Mouse (Mus musculus) stomach, embryonic 16.5 days (tissue): Measurements from ENCODE around the gene Adamtsl3. TPM values are rescaled to one million over a fixed set of nuclear protein-coding genes. Genes with fewer than 3 reads are reported as not detected.
A peak's percentile ranks its signal among the peaks of the same experiment; 100 is the strongest.

Experiments used
- ATAC-seq: fragments of 200-750 bp; cut with Nextera tagmentation; 2 replicates; pipeline ENCODE4 v1.8.0; 2017; ENCODE audit warnings: moderate number of reproducible peaks, moderate TSS enrichment; ENCODE audit not compliant: insufficient read depth, low FRiP score
- H3K27ac ChIP-seq: fragments of 300-500 bp; sonication (generic); 2 replicates; pipeline ENCODE4 v1.5.1; 2014; ENCODE audit warnings: low read length
- H3K27me3 ChIP-seq: fragments of 300-500 bp; sonication (generic); 2 replicates; pipeline ENCODE4 v1.6.1; 2014; ENCODE audit warnings: low read length, control low read depth, mixed read lengths; ENCODE audit not compliant: control insufficient read depth, insufficient read depth
- H3K36me3 ChIP-seq: fragments of 300-500 bp; sonication (generic); 2 replicates; pipeline ENCODE4 v1.6.1; 2014; ENCODE audit warnings: low read length; ENCODE audit not compliant: control insufficient read depth, insufficient read depth
- H3K4me1 ChIP-seq: fragments of 300-500 bp; sonication (generic); 2 replicates; pipeline ENCODE4 v1.6.1; 2014; ENCODE audit warnings: low read length, control low read depth, mixed read lengths; ENCODE audit not compliant: control insufficient read depth, insufficient read depth
- H3K4me2 ChIP-seq: fragments of 300-500 bp; sonication (generic); 2 replicates; pipeline ENCODE4 v1.6.1; 2014; ENCODE audit warnings: low read depth, low read length, mixed read lengths
- H3K4me3 ChIP-seq: fragments of 300-500 bp; sonication (generic); replicated peaks from 2 replicates; pipeline ENCODE4 v1.5.1; 2014; ENCODE audit warnings: mild to moderate bottlenecking, low read length
- H3K9ac ChIP-seq: fragments of 300-500 bp; sonication (generic); 2 replicates; pipeline ENCODE4 v1.6.1; 2014; ENCODE audit warnings: low read length
- H3K9me3 ChIP-seq: fragments of 300-500 bp; sonication (generic); replicated peaks from 2 replicates; pipeline ENCODE4 v1.6.1; 2016; ENCODE audit warnings: low read length, control low read depth; ENCODE audit not compliant: control insufficient read depth
- WGBS: fragments of 180-500 bp; shearing (Covaris S2); extraction: QIAGEN DNeasy Blood & Tissue Kit; methylation state at CpG from one replicate; pipeline ENCODE4 v1.1.7; 2014; 5-methylcytosine and 5-hydroxymethylcytosine counted together
- polyA plus RNA-seq: library from polyadenylated mRNA; unstranded; fragments of >200 nt; fragmentation: Nextera tagmentation; extraction: Ambion mirVana; gene quantifications from 2 replicates; pipeline ENCODE4 v1.2.1, GENCODE M21; 2015

Adamtsl3 gene
- polyA plus RNA-seq, 1 experiment from 2014 or later, result 2.3 TPM

GRCm38 (mm10) chr7:82648353-82649080 is 313.0 kb downstream of the Adamtsl3 start, which contains the start of the genes Saxo2 and Efl1:
TSS of gene Saxo2 (minus strand) at chr7:82648528.
TSS of gene Efl1 (plus strand) at chr7:82648614.
- 0 out of 2 replicates have a peak, but pooled peaks cover 2% of the 10 kb centered on the region for H3K36me3 ChIP-seq
- peak; percentile 95 for ATAC-seq
- H3K4me2 ChIP-seq, result peak within 1 kb of the TSS; percentile 76
- H3K4me3 ChIP-seq, result peak within 1 kb of the TSS; percentile 79
- no peaks in the 10 kb centered on the region for H3K9me3 ChIP-seq
- 0% methylated on average over 46 of the region's 46 CpGs for WGBS
- no peaks in the 10 kb centered on the region for H3K27me3 ChIP-seq
- peak within 1 kb of the TSS; percentile 76 for H3K9ac ChIP-seq
- peak within 1 kb of the TSS; percentile 62 for H3K27ac ChIP-seq
- H3K4me1 ChIP-seq, result peaks cover 15% of the 10 kb centered on the region

DNA sequence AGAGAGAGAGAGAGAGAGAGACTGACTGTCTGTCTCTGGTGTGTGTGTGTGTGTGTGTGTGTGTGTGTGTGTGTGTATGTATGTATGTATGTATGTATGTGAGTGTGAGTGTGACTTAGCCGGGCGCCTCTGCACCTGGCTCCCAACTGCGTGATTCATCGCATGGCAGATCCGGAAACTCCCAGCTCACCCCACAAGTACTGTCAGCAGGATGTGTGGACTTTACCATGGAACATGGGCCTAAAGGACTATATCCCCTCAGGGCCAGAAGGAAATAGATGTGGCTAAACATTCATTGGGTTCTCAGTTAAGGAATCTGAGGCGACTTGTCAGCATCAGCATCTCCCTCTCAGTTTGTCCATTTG is 313.6 kb downstream of the Adamtsl3 start:
- Histone ChIP-seq H3K36me3 (0 out of 2 replicates have a peak, but pooled peaks cover 2% of the 10 kb centered on the region), H3K4me3 (peak overlapping the region; percentile 79), H3K4me2 (peak overlapping the region; percentile 76), H3K9ac (peak overlapping the region; percentile 76), H3K9me3 (no peaks in the 10 kb centered on the region), H3K27ac (no peak overlapping the region; the same call in 1 of the 2 replicates), H3K4me1 (peaks cover 15% of the 10 kb centered on the region), H3K27me3 (no peaks in the 10 kb centered on the region)
- WGBS, result 11% methylated on average over 6 of the region's 6 CpGs
- ATAC-seq, result peak; percentile 68; the same call in 1 of the 2 replicates

Other genes starting within 250 kb of the Adamtsl3 start
- gene Sh3gl3, start 161.9 kb upstream of the Adamtsl3 start, polyA plus RNA-seq, result 6.5 and 7.3 TPM in 2 replicates